Mouse (Mus musculus) stomach, postnatal 0 days (tissue): ENCODE results near the gene Gpr83. TPM values are rescaled to one million over a fixed set of nuclear protein-coding genes. Genes with fewer than 3 reads are reported as not detected.

ENCODE experiments used
- ATAC-seq: fragments of 200-750 bp; cut with Nextera tagmentation; 2 replicates; pipeline ENCODE4 v1.8.0; 2017; ENCODE audit not compliant: low FRiP score, low TSS enrichment
- DNase-seq: peaks from one replicate; pipeline ENCODE4 v3.0.0-alpha.2; 2016; ENCODE audit warnings: low spot score
- H3K27ac ChIP-seq: fragments of 300-500 bp; sonication (generic); replicated peaks from 2 replicates; pipeline ENCODE4 v1.5.1; 2014; ENCODE audit warnings: mild to moderate bottlenecking, control low read depth
- H3K27me3 ChIP-seq: fragments of 300-500 bp; sonication (generic); 2 replicates; pipeline ENCODE4 v1.6.1; 2014; ENCODE audit warnings: low read length; ENCODE audit not compliant: control insufficient read depth, insufficient read depth
- H3K36me3 ChIP-seq: fragments of 300-500 bp; sonication (generic); 2 replicates; pipeline ENCODE4 v1.6.1; 2014; ENCODE audit warnings: low read length, mixed read lengths; ENCODE audit not compliant: control insufficient read depth, insufficient read depth
- H3K4me1 ChIP-seq: fragments of 300-500 bp; sonication (generic); replicated peaks from 2 replicates; pipeline ENCODE4 v1.6.1; 2014; ENCODE audit warnings: antibody characterized with exemption; ENCODE audit not compliant: control insufficient read depth, insufficient read depth
- H3K4me2 ChIP-seq: fragments of 300-500 bp; sonication (generic); replicated peaks from 2 replicates; pipeline ENCODE4 v1.6.1; 2014; ENCODE audit warnings: low read depth, mild to moderate bottlenecking, control low read depth, moderate library complexity
- H3K4me3 ChIP-seq: fragments of 300-500 bp; sonication (generic); 2 replicates; pipeline ENCODE4 v1.5.1; 2014; ENCODE audit warnings: low read depth, low read length, control low read depth
- H3K9ac ChIP-seq: fragments of 300-500 bp; sonication (generic); 2 replicates; pipeline ENCODE4 v1.6.1; 2014; ENCODE audit warnings: mild to moderate bottlenecking, low read length, control low read depth, mixed read lengths
- H3K9me3 ChIP-seq: fragments of 300-500 bp; sonication (generic); 2 replicates; pipeline ENCODE4 v1.6.1; 2016; ENCODE audit warnings: low read length; ENCODE audit not compliant: control insufficient read depth
- CTCF ChIP-seq: IDR thresholded peaks from 2 replicates; pipeline ENCODE4 v1.5.1; 2016; ENCODE audit warnings: antibody characterized with exemption, low read depth, mild to moderate bottlenecking, moderate library complexity
- EP300 ChIP-seq: optimal IDR thresholded peaks from 2 replicates; pipeline ENCODE3; 2016; ENCODE audit warnings: antibody characterized with exemption
- WGBS: fragments of 180-500 bp; shearing (Covaris S2); extraction: QIAGEN DNeasy Blood & Tissue Kit; methylation state at CpG from one replicate; pipeline ENCODE4 v1.1.7; 2014; 5-methylcytosine and 5-hydroxymethylcytosine counted together
- polyA plus RNA-seq: library from polyadenylated mRNA; unstranded; fragments of >200 nt; fragmentation: Nextera tagmentation; extraction: Ambion mirVana; gene quantifications from 2 replicates; pipeline ENCODE4 v1.2.1, GENCODE M21; 2015

Gpr83 gene
- polyA plus RNA-seq, 1 experiment from 2014 or later = 0.28 TPM

GRCm38 (mm10) chr9:14918825-14919668 is 59.0 kb downstream of the Gpr83 start:
- 0 out of 2 replicates have a peak, but pooled peaks cover 2% of the 10 kb centered on the region for H3K4me1 ChIP-seq
- no peak for TF ChIP-seq CTCF
- no peak for TF ChIP-seq EP300
- H3K4me2 ChIP-seq = no peak overlapping the region
- H3K27me3 ChIP-seq = no peaks in the 10 kb centered on the region
- no peak overlapping the region for H3K4me3 ChIP-seq
- no peaks in the 10 kb centered on the region for H3K9me3 ChIP-seq
- ATAC-seq (no peak), DNase-seq (no peak)
- 42% methylated on average over 5 of the region's 5 CpGs for WGBS
- no peak overlapping the region for H3K9ac ChIP-seq
- H3K36me3 ChIP-seq = no peaks in the 10 kb centered on the region
- no peak overlapping the region for H3K27ac ChIP-seq

Other genes starting within 250 kb of the Gpr83 start
- 7.3 and 7.7 TPM in 2 replicates for gene Amotl1, start 215.2 kb upstream of the Gpr83 start, polyA plus RNA-seq
- 0.45 and 0.53 TPM in 2 replicates for gene Piwil4, start 119.5 kb upstream of the Gpr83 start, polyA plus RNA-seq
- gene Fut4, start 107.8 kb upstream of the Gpr83 start, polyA plus RNA-seq = 14.0 and 14.5 TPM in 2 replicates
- not detected in 2 replicates for gene 1700012B09Rik, start 89.2 kb upstream of the Gpr83 start, polyA plus RNA-seq
- gene Mre11a, start 75.6 kb upstream of the Gpr83 start, polyA plus RNA-seq = 9.7 TPM in 2 replicates
- gene Ankrd49, start 75.4 kb upstream of the Gpr83 start, polyA plus RNA-seq = 31.7 and 33.4 TPM in 2 replicates
- gene Izumo1r, start 43.7 kb downstream of the Gpr83 start, polyA plus RNA-seq = 0.10 TPM in 1 of 2 replicates, not detected in the other
- gene Panx1, start 185.3 kb downstream of the Gpr83 start, polyA plus RNA-seq = 27.8 and 28.1 TPM in 2 replicates